Mouse (Mus musculus) gonadal fat pad, adult 2 months (tissue): Measurements from ENCODE around the gene Gm20388. TPM values are rescaled to one million over a fixed set of nuclear protein-coding genes. Genes with fewer than 3 reads are reported as not detected.

Experiments
- DNase-seq: peaks from one replicate; pipeline ENCODE4 v3.0.0-alpha.2; 2012; ENCODE audit warnings: low read depth
- polyA plus RNA-seq: library from polyadenylated mRNA; depleted of rRNA; stranded (reverse); fragments of >200 nt; gene quantifications from 2 replicates; pipeline ENCODE4 v1.2.3, GENCODE M21; 2012

The Gm20388 gene
- polyA plus RNA-seq, 1 experiment = 119 TPM

DNA sequence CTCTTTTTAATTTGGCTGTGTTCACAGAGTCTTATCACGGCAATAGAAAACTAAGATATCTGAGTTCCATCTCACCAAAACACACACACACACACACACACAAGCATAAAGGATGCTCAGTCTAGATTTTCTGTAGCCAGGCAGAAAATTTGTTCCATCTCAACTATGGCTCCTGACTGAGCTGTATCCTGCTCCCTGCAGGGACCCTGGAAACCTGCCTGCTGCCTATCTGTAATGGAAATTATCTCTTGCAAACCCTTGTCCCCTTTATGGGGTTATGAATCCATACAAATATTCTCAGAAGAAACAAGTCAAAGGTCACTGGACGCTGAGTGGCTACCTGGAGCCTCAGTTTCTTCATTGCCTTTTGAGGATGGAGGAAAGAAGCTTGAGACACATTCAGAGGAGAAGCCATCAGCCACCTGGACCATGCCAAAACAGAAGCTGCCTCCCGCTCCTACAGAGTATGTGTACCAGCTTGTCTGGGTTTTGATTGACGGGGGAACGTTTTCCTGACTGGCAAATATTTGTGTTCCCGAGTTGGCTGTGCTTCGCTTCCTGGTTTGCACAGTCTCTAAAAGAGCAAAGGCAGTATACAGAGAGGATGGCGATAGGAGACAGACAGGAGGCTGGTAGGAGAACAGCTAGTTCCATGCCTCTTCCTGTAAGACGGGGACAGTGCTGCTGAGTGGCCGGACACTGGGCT, 681.1 kb downstream of the Gm20388 start:
- no peak for DNase-seq

DNA sequence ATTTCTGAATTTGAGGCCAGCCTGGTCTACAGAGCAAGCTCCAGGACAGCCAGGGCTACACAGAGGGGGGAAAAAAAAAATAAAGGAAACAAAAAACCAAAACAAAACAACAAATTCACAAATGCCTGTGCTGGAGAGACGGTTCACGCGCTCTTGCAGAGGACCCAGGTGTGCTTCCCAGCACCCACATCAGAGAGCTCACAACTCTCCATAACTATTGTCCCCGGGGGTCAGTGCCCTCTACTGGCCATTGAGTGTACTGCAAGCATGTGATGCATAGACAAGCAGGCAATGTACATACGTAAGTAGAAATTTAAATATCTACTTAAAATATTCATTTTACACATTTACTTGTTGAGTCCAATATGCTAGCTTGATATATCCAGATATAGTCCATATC, 683.9 kb downstream of the Gm20388 start:
- DNase-seq = no peak

DNA sequence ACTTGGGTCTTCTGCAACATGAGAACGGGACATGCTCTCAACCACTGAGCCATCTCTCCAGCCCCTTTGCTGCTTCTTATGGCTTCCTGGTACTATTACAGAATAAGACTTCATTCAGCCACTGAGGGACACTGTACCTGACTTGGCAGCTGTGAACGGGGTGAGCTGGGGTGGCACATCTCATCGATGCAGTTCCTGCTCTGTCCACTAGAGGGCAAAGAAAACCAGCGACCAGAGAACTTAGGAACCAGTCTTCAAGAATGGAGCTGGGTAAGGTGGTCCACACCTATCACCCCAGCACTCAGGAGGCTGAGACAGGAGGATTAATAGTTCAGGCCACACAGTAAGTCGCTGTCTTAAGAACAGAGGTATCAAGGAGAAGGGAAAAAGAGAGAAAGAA, 685.3 kb downstream of the Gm20388 start:
- DNase-seq = no peak

GRCm38 (mm10) chr8:120598579-120598978, 687.9 kb downstream of the Gm20388 start:
- DNase-seq = no peak

DNA sequence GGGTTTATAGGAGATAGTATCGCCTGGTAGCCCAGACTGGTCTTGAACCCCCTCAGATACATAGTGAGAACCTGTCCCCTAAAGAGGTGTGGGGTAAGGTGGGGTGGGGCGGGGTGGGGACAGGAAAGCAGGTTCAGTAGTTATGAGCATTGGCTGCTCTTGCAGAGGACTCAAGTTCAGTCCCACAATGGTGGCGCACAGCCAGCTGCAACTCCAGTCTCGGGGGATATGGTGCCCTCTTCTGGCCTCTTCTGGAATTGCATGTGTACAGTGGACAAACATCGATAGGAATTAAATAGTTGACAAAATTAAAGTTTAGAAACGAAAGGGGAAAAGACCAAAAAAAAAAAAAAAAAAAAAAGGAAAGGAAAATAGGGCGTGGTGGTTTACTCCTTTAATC, 688.9 kb downstream of the Gm20388 start:
- no peak for DNase-seq

DNA sequence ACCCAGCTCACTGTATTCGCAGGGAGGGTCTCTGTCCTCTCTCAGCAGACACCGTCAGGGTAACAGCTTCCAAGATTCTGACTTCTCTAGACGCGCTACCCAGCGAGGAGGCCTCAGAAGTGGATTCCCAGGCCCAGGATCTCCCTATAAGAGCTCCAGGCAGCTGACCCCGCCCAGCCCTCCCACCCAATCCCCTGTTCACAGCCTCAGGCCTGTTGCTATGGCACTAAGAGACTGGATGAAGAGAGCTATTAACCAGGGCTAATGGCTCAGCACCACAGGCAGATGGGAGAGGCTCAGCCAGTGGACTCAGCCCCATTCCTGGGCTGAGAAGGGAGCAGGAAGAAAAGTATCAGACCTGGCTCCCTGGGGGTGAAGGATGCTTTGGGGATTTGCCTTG, 692.0 kb downstream of the Gm20388 start:
- no peak for DNase-seq

DNA sequence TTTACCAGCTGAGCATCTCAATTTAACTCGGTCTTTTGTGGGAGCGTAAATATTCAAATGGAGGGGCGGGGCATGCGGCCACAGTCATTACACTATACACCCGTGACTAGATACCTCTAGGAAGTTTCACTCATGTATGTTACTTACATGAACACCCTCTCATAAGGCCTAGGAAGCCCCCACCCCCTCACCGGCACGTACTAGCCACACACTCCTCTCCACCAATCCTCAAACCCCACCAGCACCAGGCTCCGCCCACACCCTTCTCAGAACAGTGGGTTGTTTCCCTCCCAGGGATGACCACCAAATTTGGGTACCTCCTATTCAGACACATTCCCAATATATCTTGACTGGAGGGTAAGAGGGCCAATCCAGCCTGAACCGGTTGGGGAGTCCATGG, 696.8 kb downstream of the Gm20388 start:
- no peak for DNase-seq

GRCm38 (mm10) chr8:120607885-120608284, 697.2 kb downstream of the Gm20388 start:
- DNase-seq = no peak

DNA sequence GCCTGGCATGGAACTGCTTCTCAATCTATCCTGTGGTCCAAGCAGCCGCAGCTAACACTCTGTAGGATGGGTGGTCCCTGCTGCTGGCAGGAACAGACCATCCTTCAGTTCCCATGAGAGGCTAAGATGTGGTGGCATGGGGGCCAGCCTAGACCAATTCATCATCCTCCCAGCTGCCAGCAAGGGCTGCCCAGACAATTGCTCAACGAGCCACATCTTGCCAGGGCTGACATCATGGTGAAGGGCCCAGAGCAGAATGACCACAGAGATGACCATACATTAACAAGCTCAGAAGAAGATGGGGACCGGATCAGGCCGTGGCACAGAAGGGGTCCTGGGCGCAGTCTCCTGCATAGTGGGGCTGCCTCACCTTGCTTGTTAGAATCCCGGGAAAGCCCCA, 700.2 kb downstream of the Gm20388 start:
- DNase-seq = no peak

- DNase-seq = no peak
Observed at GRCm38 (mm10) chr8:120614491-120614890, 703.9 kb downstream of the Gm20388 start.

- DNase-seq = no peak
Observed at GRCm38 (mm10) chr8:120616663-120617626, 706.3 kb downstream of the Gm20388 start.

GRCm38 (mm10) chr8:120618110-120618509, 707.5 kb downstream of the Gm20388 start:
- no peak for DNase-seq

GRCm38 (mm10) chr8:120619235-120620180, 708.9 kb downstream of the Gm20388 start:
- no peak for DNase-seq

- no peak for DNase-seq
Observed at GRCm38 (mm10) chr8:120620441-120620840, 709.8 kb downstream of the Gm20388 start.

GRCm38 (mm10) chr8:120622161-120622560, 711.5 kb downstream of the Gm20388 start:
- no peak for DNase-seq

DNA sequence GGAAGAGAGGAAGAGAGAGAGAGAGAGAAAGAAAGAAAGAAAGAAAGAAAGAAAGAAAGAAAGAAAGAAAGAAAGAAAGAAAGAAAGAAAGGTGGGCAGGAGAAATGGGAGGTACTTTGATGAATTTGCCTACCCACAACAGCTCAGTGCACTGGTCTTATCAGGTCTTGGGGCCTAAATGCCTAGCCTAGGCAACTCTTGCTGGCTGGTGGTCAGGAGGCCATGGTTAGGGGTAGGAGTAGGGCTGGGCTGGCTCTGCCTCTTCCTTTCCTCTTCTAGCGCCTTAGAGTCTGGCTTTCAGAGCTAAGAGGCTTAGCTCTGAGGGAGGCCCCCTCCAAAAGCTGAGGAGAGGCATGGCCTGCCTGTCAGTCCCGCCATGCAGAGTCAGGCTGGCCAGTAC, 713.0 kb downstream of the Gm20388 start:
- no peak for DNase-seq

DNA sequence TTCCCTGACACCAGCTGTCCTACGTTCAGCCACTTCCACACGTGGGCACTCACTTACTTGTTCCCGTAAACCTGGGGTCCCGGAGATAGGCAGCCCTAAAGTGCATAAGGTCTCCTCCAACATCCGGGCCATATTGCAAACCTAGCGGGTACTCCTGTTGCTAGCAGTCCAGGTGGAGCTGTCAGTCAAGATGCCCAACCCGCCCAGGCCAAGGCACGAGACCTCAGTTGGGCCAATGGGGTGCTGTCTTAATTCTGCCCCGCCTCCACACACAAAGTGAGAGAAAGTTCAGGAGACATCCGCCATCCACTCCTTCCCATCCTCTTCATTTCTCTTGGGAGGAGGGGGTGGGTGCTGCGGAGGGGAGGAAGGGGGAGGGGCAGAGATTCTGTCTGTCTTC, 715.8 kb downstream of the Gm20388 start:
- no peak for DNase-seq

DNA sequence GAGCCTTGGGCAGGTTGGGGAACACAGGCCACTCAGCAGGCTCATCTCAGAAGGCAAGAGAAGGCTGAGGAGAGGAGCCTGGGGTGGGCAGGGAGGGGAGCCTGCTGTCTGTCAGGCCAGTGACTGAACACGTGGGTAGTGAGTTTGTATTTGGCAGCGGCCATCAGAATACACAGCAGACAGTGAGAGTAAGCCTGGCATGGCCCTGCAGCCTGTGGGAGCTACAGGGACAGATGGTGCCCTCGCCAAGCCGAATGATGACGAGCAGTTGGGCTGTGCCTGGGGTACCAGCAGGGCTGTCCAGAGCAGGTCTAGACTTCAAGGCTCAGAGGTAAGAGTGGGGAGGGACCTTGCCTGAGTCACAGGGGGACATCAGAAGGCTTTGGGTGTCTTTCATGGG, 716.7 kb downstream of the Gm20388 start:
- no peak for DNase-seq

GRCm38 (mm10) chr8:120630031-120630430, 719.4 kb downstream of the Gm20388 start:
- no peak for DNase-seq

- DNase-seq = no peak
Observed at GRCm38 (mm10) chr8:120630848-120631247, 720.2 kb downstream of the Gm20388 start.

DNA sequence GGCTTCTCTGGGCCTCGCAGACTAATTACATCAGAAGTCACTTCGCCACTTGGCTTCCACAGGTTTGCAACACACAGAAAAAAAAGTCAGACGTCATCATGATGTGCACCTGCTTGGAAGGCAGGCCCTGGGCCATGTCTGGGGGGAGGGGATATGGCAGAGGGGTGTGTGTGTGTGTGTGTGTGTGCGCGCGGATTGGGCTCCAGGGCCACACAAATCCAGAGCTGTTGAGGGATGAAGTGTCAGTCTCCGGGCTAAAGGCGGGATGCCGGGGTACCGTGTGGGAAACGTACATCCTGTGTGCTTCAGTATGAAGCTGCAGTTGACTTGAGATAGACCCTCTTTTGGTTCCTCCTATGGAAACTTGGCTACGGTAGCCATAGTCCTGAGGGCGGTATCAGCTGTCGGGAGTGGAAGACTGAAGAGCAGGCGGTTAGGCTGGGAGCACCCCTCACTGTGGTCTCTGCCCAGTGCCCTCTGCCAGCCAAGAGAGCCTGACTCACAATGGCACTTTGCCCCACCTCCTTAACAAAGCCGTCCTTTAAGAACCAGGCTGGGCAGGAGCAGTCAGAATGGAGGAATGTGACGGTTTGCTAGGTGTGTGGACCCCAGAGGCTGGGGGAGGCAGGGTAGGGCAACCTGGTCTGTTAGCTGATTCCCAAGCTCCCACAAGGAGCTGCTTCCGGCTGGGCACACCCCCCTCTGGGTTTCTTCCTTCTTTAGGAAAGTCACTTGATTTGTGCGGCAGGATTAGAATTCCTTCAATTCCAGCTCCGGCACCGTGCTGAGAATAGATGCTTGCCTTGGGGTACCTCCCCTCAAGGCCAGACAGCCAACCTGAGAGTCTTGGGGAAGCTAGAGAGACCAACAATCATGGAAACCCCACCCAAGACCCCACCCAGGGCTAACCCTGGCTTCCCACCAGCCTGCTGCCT, 721.1 kb downstream of the Gm20388 start:
- DNase-seq = no peak
